Comparison of ENCODE assay signal across 24 mouse cellular contexts in the genomic region with DNA sequence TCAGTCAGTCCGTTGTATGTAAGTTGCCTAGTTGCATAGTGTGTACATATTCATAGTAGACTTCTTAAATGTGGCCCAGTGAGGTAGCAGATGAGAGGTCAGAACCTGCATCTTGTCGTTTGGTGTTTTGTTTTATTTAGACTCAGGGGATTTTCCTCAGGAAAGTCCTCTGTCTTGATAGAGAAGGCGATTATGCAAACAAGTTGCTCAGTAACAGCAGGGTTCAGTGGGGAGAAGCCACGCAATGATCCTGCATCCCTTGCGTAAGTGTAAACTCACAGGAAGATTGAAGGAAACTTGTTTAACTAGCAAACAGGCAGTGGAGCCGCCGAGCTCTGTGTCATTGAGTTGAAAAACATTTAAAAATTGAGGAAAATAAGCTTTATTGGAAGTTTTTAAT.
"Had no signal": no experiment of that assay in that cellular context is flagged by ENCODE, and none has a peak within 500 bp of the region (broad histone marks: within the 10 kb centered on the region; RNA-seq: fewer than 3 reads in every experiment).

No protein-coding gene starts in this region.

- H3K4me3 ChIP-seq: kidney, embryonic 15.5 days; layer of hippocampus, adult 2 months; limb, embryonic 13.5 days; liver, embryonic 12.5 days; liver, embryonic 15.5 days; megakaryocyte, embryonic 14.5 days; midbrain, embryonic 10.5 days; midbrain, embryonic 13.5 days; myocyte; neural tube, embryonic 13.5 days; stomach, embryonic 15.5 days had no signal

- H3K9me3 ChIP-seq: kidney, embryonic 15.5 days; limb, embryonic 13.5 days; liver, embryonic 12.5 days; liver, embryonic 15.5 days; midbrain, embryonic 10.5 days; midbrain, embryonic 13.5 days; neural tube, embryonic 13.5 days; stomach, embryonic 15.5 days had no signal

- ATAC-seq: liver, embryonic 12.5 days; midbrain, embryonic 13.5 days; midbrain, embryonic 16.5 days had no signal

- H3K9ac ChIP-seq: kidney, embryonic 15.5 days; limb, embryonic 13.5 days; liver, embryonic 12.5 days; liver, embryonic 15.5 days; midbrain, embryonic 13.5 days; neural tube, embryonic 13.5 days; stomach, embryonic 15.5 days had no signal

- DNase-seq: kidney, adult 11 months; kidney, adult 8-10 months; kidney, postnatal 25 days; layer of hippocampus, adult 9-11 months; left cerebral cortex, postnatal 4 days; lung, adult 2 months; lung, postnatal 14 days; retina, postnatal 1 day; right cerebral cortex, postnatal 25 days; spleen, adult 18-20 months; thymus, postnatal 25 days had no signal

- H3K4me1 ChIP-seq: kidney, embryonic 15.5 days; limb, embryonic 13.5 days; neural tube, embryonic 13.5 days; stomach, embryonic 15.5 days had no signal

- H3K4me2 ChIP-seq: kidney, embryonic 15.5 days; limb, embryonic 13.5 days; liver, embryonic 12.5 days; liver, embryonic 15.5 days; midbrain, embryonic 13.5 days; neural tube, embryonic 13.5 days; stomach, embryonic 15.5 days had no signal

- H3K27me3 ChIP-seq: kidney, embryonic 15.5 days; limb, embryonic 13.5 days; liver, embryonic 12.5 days; liver, embryonic 15.5 days; megakaryocyte, embryonic 14.5 days; midbrain, embryonic 13.5 days; neural tube, embryonic 13.5 days; stomach, embryonic 15.5 days had no signal

- H3K27ac ChIP-seq: kidney, embryonic 15.5 days; layer of hippocampus, adult 2 months; limb, embryonic 13.5 days; liver, embryonic 12.5 days; liver, embryonic 15.5 days; macrophage; midbrain, embryonic 10.5 days; midbrain, embryonic 13.5 days; neural tube, embryonic 13.5 days; stomach, embryonic 15.5 days had no signal
